Mouse (Mus musculus) thymus, adult 2 months (tissue): ENCODE results near the gene Tmem170.

Experiments
- CTCF ChIP-seq: fragments of 200-500 bp; IDR thresholded peaks from 2 replicates; pipeline ENCODE4 v1.5.1; 2012; ENCODE audit warnings: mild to moderate bottlenecking, control low read depth, low read length, moderate library complexity, borderline replicate concordance; ENCODE audit not compliant: control insufficient read depth, poor library complexity, insufficient read depth; ENCODE audit errors: extremely low read depth
- POLR2A ChIP-seq: fragments of 200-500 bp; IDR thresholded peaks from 2 replicates; pipeline ENCODE4 v1.6.1; 2012; ENCODE audit warnings: mild to moderate bottlenecking, low read length, control low read depth, moderate library complexity; ENCODE audit not compliant: control insufficient read depth, poor library complexity, insufficient read depth; ENCODE audit errors: extremely low read depth

DNA sequence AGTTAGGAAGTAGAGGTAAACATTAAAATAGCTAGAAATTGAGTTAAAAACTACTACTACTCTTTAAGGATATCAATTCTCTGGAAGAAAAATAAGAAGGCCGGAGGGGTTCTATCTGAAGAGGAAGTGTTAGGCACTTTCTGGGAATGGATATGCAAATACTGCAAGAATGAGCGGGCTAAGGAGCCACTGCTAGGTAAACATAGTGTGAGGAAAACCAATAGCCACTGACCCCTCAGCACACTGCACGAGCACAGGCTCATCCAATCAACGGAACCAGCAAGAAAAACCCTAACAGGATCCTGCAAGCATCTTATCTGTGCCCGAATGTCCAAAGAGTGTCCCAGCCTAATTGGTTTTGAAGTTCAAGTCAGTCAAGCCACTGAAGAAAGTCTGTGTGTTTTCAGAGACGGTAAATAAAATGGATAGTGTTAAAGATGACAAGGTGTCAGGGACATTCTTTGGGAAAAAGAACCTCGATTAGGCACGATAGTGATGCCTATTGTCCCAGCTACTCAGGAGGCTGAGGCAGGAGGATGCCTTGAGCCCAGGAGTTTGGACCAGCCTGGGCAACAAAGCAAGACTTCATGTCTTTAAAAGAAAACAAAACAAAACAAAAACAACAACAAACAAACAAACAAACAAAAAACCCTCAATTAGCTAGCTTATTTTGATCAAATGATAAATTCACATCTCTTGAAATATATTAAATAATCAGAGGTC is 11.3 kb downstream of the Tmem170 start:
- TF ChIP-seq CTCF (no peak), POLR2A (no peak)
